Mouse (Mus musculus) myocyte (in vitro differentiated cells): ENCODE results near the gene Klhl25.

Experiments used
- MAX ChIP-seq: IDR thresholded peaks from one replicate; pipeline ENCODE4 v1.6.1; 2011; ENCODE audit warnings: low read depth, mild to moderate bottlenecking, control low read depth
- POLR2AphosphoS2 ChIP-seq: IDR thresholded peaks from one replicate; pipeline ENCODE4 v1.6.1; 2011; ENCODE audit warnings: low read depth, control low read depth; ENCODE audit not compliant: insufficient read length
- TCF12 ChIP-seq: IDR thresholded peaks from one replicate; pipeline ENCODE4 v1.6.1; 2011; ENCODE audit warnings: mild to moderate bottlenecking, control low read depth; ENCODE audit not compliant: poor library complexity, insufficient read depth, severe bottlenecking

GRCm38 (mm10) chr7:75880236-75880635 lies 32.1 kb downstream of the Klhl25 start:
- TF ChIP-seq MAX (no peak), TCF12 (no peak), POLR2AphosphoS2 (no peak)
